Mouse (Mus musculus) layer of hippocampus, adult 8-10 months (tissue): Measurements from ENCODE around the gene Irf2bp2. TPM values are rescaled to one million over a fixed set of nuclear protein-coding genes. Genes with fewer than 3 reads are reported as not detected.

Experiments
- DNase-seq, 2 experiments: peaks; one replicate each; pipeline ENCODE4 v3.0.0; 2022; ENCODE audit warnings: low spot score in 2 of 2
- total RNA-seq, 4 experiments: library from RNA; stranded (reverse); gene quantifications; 2 replicates each; pipeline ENCODE4 v1.2.4; 2022

Irf2bp2 gene
- total RNA-seq, 4 experiments from 2014 or later, result 53.5 to 58.0 (median 56.2) TPM

DNA sequence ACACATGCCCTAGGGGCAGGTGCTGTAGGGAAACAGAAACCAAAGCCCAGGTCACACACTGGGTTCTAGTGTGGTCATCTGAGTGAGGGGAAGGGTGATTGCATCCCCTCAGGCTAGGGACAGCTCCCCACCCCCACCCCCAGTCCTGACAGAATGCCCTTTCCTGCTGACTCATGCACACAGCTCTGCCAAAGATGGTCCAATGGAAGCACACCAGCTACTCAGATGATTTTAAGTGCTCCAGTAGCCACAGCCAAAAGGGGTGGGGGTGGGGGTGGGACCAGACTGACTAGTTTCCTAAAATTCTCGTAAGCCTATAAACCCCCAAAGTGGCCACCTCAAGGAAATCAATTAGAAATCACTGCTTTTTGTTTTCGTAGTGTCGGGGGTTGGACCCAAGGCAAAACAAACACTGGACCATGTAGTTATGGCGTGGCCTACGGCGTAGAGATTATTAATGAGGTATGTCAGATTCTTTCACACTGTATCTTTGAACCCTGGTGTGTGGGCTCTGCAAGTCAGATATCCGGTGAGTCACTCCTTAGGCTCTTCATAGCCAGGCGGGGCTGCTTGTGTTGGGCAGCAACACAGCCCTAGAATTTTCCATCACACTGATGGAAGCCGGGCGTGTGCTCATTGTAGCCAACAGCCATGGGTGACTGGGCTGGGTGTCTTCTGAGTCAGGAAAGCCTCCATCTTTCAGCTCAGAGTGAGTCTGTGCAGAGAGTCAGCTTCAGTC, 54.3 kb downstream of the Irf2bp2 start:
- DNase-seq, result no peak

DNA sequence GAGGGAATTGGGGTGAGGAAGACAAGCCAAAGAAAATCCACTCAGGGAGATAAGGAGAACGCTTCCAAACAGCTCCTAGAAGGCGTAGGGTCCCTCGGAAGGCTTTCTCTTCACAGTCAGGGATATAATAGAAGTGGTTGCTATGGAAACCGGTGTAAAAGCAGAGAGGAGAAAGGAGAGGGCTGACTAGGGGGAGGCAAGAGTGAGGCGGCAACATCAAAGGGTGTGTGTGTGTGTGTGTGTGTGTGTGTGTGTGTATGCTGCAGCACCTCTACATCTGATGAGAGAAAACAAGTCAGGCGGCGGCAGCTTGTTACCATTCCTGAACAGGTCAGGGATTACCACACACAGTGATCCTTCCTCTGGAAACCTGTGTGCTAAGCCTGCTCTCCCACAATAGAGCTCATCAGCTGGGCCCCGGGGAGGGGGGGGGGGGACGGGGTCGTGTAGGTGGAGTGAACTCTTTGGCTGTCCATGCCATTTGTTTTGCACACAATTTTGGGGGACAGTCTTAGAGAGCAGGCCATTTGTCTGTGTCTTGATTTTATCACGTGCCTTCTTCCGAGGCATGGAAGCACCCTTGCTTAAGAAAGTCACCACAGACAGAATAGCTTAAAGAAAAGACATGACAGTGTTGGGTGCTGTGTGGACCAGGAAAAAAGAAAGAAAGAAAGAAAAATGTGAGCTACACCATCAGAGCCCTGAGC, 55.0 kb downstream of the Irf2bp2 start:
- DNase-seq, result peak; percentile 56 to 58

Other genes with a start within 250 kb of the Irf2bp2 start
- 10 to 100 TPM; 19.2 to 23.9 (median 22.2) TPM for gene Coa6, start 171.5 kb downstream of the Irf2bp2 start, total RNA-seq
- gene Tarbp1, start 118.9 kb downstream of the Irf2bp2 start, total RNA-seq, result 1 to 10 TPM; 4.5 to 5.5 (median 5.2) TPM